Mouse (Mus musculus): ENCODE measurements around the gene Secisbp2l. TPM values are rescaled to one million over a fixed set of nuclear protein-coding genes. Genes with fewer than 3 reads are reported as not detected.

The Secisbp2l gene
- polyA plus RNA-seq, 1 experiment from 2014 or later = 27.9 TPM

- no peak overlapping the region for H3K27ac ChIP-seq (replicated peaks)
- H3K36me3 ChIP-seq = no peaks in the 10 kb centered on the region
- no peaks in the 10 kb centered on the region for H3K9me3 ChIP-seq
- ATAC-seq (ENCODE audit: low FRiP score, low read depth) = no peak
- H3K4me3 ChIP-seq = no peak overlapping the region
- H3K4me1 ChIP-seq (replicated peaks) = peaks cover 2% of the 10 kb centered on the region; the same call in 1 of the 2 replicates
- 93% methylated on average over 2 of the region's 2 CpGs for WGBS
- no peak overlapping the region for H3K4me2 ChIP-seq
- no peaks in the 10 kb centered on the region for H3K27me3 ChIP-seq
- no peak overlapping the region for H3K9ac ChIP-seq
Measured at GRCm38 (mm10) chr2:125701606-125702005, 81.1 kb downstream of the Secisbp2l start.

GRCm38 (mm10) chr2:125696219-125696618 is 86.5 kb downstream of the Secisbp2l start:
- Histone ChIP-seq H3K9ac (no peak overlapping the region), H3K4me2 (no peak overlapping the region), H3K9me3 (no peaks in the 10 kb centered on the region), H3K27ac (replicated peaks) (peak overlapping the region; percentile 30; the same call in 1 of the 2 replicates), H3K4me1 (replicated peaks) (0 out of 2 replicates have a peak, but pooled peaks cover 5% of the 10 kb centered on the region), H3K27me3 (no peaks in the 10 kb centered on the region), H3K36me3 (no peaks in the 10 kb centered on the region), H3K4me3 (no peak overlapping the region)
- WGBS = 36% methylated on average over 2 of the region's 2 CpGs
- ATAC-seq (ENCODE audit: low FRiP score, low read depth) = no peak

GRCm38 (mm10) chr2:125694798-125695197 is 87.9 kb downstream of the Secisbp2l start:
- Histone ChIP-seq H3K4me3 (no peak overlapping the region), H3K9me3 (no peaks in the 10 kb centered on the region), H3K9ac (no peak overlapping the region), H3K27ac (replicated peaks) (no peak overlapping the region), H3K4me1 (replicated peaks) (0 out of 2 replicates have a peak, but pooled peaks cover 5% of the 10 kb centered on the region), H3K27me3 (no peaks in the 10 kb centered on the region), H3K4me2 (no peak overlapping the region), H3K36me3 (no peaks in the 10 kb centered on the region)
- no peak for ATAC-seq (ENCODE audit: low FRiP score, low read depth)
- 85% methylated on average over 2 of the region's 2 CpGs for WGBS

- H3K9ac ChIP-seq = no peak overlapping the region
- no peak overlapping the region for H3K27ac ChIP-seq (replicated peaks)
- H3K4me3 ChIP-seq = no peak overlapping the region
- H3K36me3 ChIP-seq = no peaks in the 10 kb centered on the region
- H3K27me3 ChIP-seq = no peaks in the 10 kb centered on the region
- no peaks in the 10 kb centered on the region for H3K9me3 ChIP-seq
- 0 out of 2 replicates have a peak, but pooled peaks cover 5% of the 10 kb centered on the region for H3K4me1 ChIP-seq (replicated peaks)
- no peak for ATAC-seq (ENCODE audit: low FRiP score, low read depth)
- WGBS = 88% methylated on average over 2 of the region's 2 CpGs
- no peak overlapping the region for H3K4me2 ChIP-seq
Measured at GRCm38 (mm10) chr2:125692010-125692409, 90.7 kb downstream of the Secisbp2l start.

Other genes starting within 250 kb of the Secisbp2l start
- 3.1 TPM in 2 replicates for gene Cep152, start 157.8 kb downstream of the Secisbp2l start, polyA plus RNA-seq (2015; fragmentation: Nextera tagmentation; extraction: Ambion mirVana)
- 371 and 409 TPM in 2 replicates for gene Eid1, start 109.8 kb downstream of the Secisbp2l start, polyA plus RNA-seq (2015; fragmentation: Nextera tagmentation; extraction: Ambion mirVana)
- 3.8 and 4.4 TPM in 2 replicates for gene Shc4, start 58.7 kb downstream of the Secisbp2l start, polyA plus RNA-seq (2015; fragmentation: Nextera tagmentation; extraction: Ambion mirVana)
- 29.2 and 30.1 TPM in 2 replicates for gene Galk2, start 76.2 kb upstream of the Secisbp2l start, polyA plus RNA-seq (2015; fragmentation: Nextera tagmentation; extraction: Ambion mirVana)
- 58.1 and 60.7 TPM in 2 replicates for gene Cops2, start 76.3 kb upstream of the Secisbp2l start, polyA plus RNA-seq (2015; fragmentation: Nextera tagmentation; extraction: Ambion mirVana)

Data from hindbrain, embryonic 15.5 days (tissue).